Mouse (Mus musculus): ENCODE measurements at regions not wholly inside any gene's neighbourhood (a gene's known extent, or its start where the extent isn't known, plus 50 kb on each side); places are given as distances from the start of the nearest gene placed in this dataset.

DNA sequence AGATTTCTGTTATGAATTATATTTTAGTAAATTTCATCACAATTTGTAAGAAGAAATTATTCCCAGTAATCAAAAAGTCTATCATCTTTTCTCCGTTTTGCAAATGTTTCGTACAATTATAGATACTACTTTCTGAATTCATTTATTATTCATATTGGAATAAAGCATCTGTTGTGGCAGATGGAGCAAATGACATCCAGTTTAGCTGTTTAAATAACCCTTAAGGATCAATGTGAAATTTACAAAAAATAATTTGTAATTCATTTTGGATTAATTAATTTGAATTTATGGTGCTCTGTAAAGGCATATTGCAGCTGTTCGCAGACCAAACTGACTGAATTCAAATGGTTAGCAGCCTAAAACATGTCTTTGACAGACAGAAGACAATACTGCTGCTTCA lies 1879.3 kb upstream of the Gm38303 start:
- no peak for TF ChIP-seq MAFK (IDR thresholded peaks at IDR 0.05; ENCODE audit: insufficient read depth, low read depth, low read length)
- no peak for TF ChIP-seq CHD2 (IDR thresholded peaks at IDR 0.05; ENCODE audit: low read depth, low read length)

All from ES-E14 (cell line).